Mouse (Mus musculus) cortical plate, adult 2 months (tissue): ENCODE results near the gene Mis18bp1.

Experiments
- CTCF ChIP-seq: fragments of 200-500 bp; IDR thresholded peaks from 2 replicates; pipeline ENCODE4 v1.5.1; 2011; ENCODE audit warnings: mild to moderate bottlenecking, control low read depth, low read length; ENCODE audit not compliant: insufficient read depth; ENCODE audit errors: extremely low read depth
- POLR2A ChIP-seq: fragments of 200-500 bp; IDR thresholded peaks from 2 replicates; pipeline ENCODE4 v1.6.1; 2011; ENCODE audit warnings: mild to moderate bottlenecking, low read length, control low read depth; ENCODE audit not compliant: insufficient read depth; ENCODE audit errors: extremely low read depth

- no peak for TF ChIP-seq POLR2A
- no peak for TF ChIP-seq CTCF
These were observed 53.4 kb downstream of the Mis18bp1 start for GRCm38 (mm10) chr12:65118968-65119367.
